Mouse (Mus musculus): ENCODE measurements around the gene Rhou. TPM values are rescaled to one million over a fixed set of nuclear protein-coding genes. Genes with fewer than 3 reads are reported as not detected.

The Rhou gene
- polyA plus RNA-seq, 1 experiment from 2014 or later = 15.7 TPM

- H3K4me3 ChIP-seq (ENCODE audit: low read depth, low read length) = no peak overlapping the region
- 0 out of 2 replicates have a peak, but pooled peaks cover 2% of the 10 kb centered on the region for H3K4me1 ChIP-seq (ENCODE audit: control insufficient read depth, insufficient read depth, low read length)
- H3K9me3 ChIP-seq (ENCODE audit: control insufficient read depth, low read length) = no peaks in the 10 kb centered on the region
- H3K27me3 ChIP-seq (ENCODE audit: control insufficient read depth, insufficient read depth, low read length) = no peaks in the 10 kb centered on the region
- ATAC-seq (ENCODE audit: insufficient read depth, low FRiP score, low TSS enrichment) = no peak
- no peak for DNase-seq (ENCODE audit: low spot score)
- no peak overlapping the region for H3K27ac ChIP-seq (ENCODE audit: low read depth, low read length)
- H3K4me2 ChIP-seq (ENCODE audit: low read depth) = no peak overlapping the region
- WGBS = 77% methylated on average over 9 of the region's 9 CpGs
- H3K36me3 ChIP-seq (ENCODE audit: control insufficient read depth, insufficient read depth, low read length) = no peaks in the 10 kb centered on the region
- no peak overlapping the region for H3K9ac ChIP-seq (ENCODE audit: low read length)
Measured at GRCm38 (mm10) chr8:123696167-123696566, 42.4 kb downstream of the Rhou start.

DNA sequence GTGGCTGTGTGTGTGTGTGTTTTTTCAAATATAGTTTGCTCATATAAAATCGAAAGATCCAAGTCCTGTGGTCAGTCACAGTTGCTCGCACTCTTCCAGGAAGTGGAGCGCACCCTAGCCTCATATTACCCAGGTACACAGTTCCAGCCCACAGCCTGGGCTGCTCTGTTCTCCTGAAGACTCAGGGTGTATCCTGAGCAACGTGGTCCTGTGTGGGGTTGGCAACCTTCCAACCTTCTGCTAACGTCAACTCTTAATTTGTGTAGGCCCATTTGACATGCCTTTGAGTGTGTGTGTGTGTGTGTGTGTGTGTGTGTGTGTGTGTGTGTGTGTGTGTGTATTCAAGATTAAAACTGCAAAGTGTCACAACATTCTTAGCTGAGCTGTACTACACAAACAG, 43.6 kb downstream of the Rhou start:
- Histone ChIP-seq H3K4me1 (ENCODE audit: control insufficient read depth, insufficient read depth, low read length) (0 out of 2 replicates have a peak, but pooled peaks cover 2% of the 10 kb centered on the region), H3K9me3 (ENCODE audit: control insufficient read depth, low read length) (no peaks in the 10 kb centered on the region), H3K27ac (ENCODE audit: low read depth, low read length) (no peak overlapping the region), H3K36me3 (ENCODE audit: control insufficient read depth, insufficient read depth, low read length) (no peaks in the 10 kb centered on the region), H3K27me3 (ENCODE audit: control insufficient read depth, insufficient read depth, low read length) (no peaks in the 10 kb centered on the region), H3K4me3 (ENCODE audit: low read depth, low read length) (no peak overlapping the region), H3K4me2 (ENCODE audit: low read depth) (no peak overlapping the region), H3K9ac (ENCODE audit: low read length) (no peak overlapping the region)
- no peak for DNase-seq (ENCODE audit: low spot score)
- 81% methylated on average over 5 of the region's 5 CpGs for WGBS
- no peak for ATAC-seq (ENCODE audit: insufficient read depth, low FRiP score, low TSS enrichment)

DNA sequence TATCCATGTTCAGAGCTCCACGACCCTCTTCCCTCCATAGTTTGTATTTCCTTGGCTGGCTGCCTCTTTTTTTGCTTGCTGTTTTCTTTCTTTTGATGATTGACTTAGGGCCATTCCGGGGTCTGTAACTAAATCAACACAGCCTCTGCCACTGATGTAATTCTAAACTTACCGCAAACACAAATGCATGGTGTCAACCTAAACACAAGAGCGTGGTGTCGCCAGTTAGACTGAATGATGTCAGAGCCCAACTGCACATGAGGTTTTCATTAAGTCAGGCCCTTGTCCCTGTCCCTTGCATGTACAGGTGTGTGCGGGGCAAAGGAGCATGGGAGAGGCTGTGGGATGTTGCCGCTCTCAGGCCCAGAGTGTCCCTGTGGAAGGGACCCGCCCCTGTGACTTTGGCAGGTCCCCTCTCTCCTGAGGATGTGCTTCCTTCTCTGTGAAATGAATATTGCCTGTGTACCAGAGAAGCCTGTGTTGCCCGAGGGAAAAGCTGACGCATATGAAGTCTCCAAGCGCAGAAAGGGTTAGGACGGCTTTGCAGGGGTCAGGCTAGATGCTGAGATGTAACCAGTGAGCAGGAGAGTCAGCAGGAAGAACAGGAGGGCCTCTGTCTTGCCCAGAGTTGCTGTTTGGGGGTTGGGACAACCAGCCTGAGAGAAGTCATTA, 46.8 kb downstream of the Rhou start:
- Histone ChIP-seq H3K4me1 (ENCODE audit: control insufficient read depth, insufficient read depth, low read length) (0 out of 2 replicates have a peak, but pooled peaks cover 2% of the 10 kb centered on the region), H3K9ac (ENCODE audit: low read length) (no peak overlapping the region), H3K9me3 (ENCODE audit: control insufficient read depth, low read length) (no peaks in the 10 kb centered on the region), H3K36me3 (ENCODE audit: control insufficient read depth, insufficient read depth, low read length) (no peaks in the 10 kb centered on the region), H3K27ac (ENCODE audit: low read depth, low read length) (no peak overlapping the region), H3K27me3 (ENCODE audit: control insufficient read depth, insufficient read depth, low read length) (no peaks in the 10 kb centered on the region), H3K4me3 (ENCODE audit: low read depth, low read length) (no peak overlapping the region), H3K4me2 (ENCODE audit: low read depth) (no peak overlapping the region)
- WGBS = 57% methylated on average over 12 of the region's 12 CpGs
- no peak for ATAC-seq (ENCODE audit: insufficient read depth, low FRiP score, low TSS enrichment)
- no peak for DNase-seq (ENCODE audit: low spot score)

DNA sequence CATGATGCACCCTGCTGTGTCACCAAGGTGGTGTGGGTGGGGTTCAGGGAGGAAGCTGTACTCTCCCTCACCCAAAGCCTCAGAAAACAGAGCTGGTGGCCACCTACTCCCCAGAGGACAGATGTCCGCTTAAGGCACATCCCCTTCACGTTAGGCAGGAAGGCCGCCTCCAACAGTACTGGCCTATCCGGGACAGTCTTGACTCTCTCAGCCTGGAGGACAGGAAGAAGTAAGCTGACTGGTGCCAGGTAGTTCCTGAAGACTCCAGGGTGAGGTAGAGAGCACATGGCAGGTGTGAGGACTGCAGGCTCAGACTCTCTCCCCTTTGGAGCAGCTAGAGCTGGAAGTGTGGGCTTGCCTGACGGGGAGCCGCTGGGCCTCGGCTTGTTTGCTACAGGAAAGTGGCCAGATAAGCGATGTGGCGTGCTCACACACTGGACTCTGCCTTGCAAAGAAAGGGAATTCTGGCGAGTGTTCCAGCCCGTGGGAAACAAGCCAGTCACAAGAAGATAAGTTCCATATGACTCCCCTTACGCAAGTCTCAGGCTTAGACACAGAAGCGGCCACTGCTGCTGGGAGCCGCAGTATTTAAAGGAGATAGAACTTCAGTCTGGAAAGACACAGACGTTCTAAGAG, 48.3 kb downstream of the Rhou start:
- H3K27me3 ChIP-seq (ENCODE audit: control insufficient read depth, insufficient read depth, low read length) = no peaks in the 10 kb centered on the region
- DNase-seq (ENCODE audit: low spot score) = no peak
- H3K4me1 ChIP-seq (ENCODE audit: control insufficient read depth, insufficient read depth, low read length) = 0 out of 2 replicates have a peak, but pooled peaks cover 2% of the 10 kb centered on the region
- no peak overlapping the region for H3K4me2 ChIP-seq (ENCODE audit: low read depth)
- no peak for ATAC-seq (ENCODE audit: insufficient read depth, low FRiP score, low TSS enrichment)
- WGBS = 83% methylated on average over 15 of the region's 15 CpGs
- H3K27ac ChIP-seq (ENCODE audit: low read depth, low read length) = no peak overlapping the region
- H3K36me3 ChIP-seq (ENCODE audit: control insufficient read depth, insufficient read depth, low read length) = no peaks in the 10 kb centered on the region
- H3K4me3 ChIP-seq (ENCODE audit: low read depth, low read length) = no peak overlapping the region
- H3K9ac ChIP-seq (ENCODE audit: low read length) = no peak overlapping the region
- no peaks in the 10 kb centered on the region for H3K9me3 ChIP-seq (ENCODE audit: control insufficient read depth, low read length)

DNA sequence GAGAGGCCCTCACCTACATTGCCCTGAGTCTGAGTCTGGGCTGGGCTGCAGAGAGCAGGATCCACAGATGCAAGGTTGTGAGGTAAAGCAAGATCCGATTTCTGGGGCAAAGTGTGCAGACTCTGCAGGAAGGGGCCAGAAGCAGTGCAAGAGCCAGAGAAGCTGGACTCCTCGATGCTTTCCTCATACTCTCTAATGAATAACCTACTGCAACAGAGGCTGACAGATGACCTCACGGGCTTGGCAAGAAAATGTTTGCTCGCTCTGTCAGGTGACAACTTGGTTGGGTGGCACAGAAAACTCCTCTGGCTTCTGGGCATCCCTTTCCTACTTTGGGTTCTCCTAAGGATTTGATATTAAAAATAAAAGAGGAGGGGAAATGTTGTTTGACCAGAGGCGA, 51.6 kb downstream of the Rhou start:
- WGBS = 86% methylated on average over 5 of the region's 5 CpGs
- Histone ChIP-seq H3K4me1 (ENCODE audit: control insufficient read depth, insufficient read depth, low read length) (0 out of 2 replicates have a peak, but pooled peaks cover 2% of the 10 kb centered on the region), H3K9me3 (ENCODE audit: control insufficient read depth, low read length) (no peaks in the 10 kb centered on the region), H3K27ac (ENCODE audit: low read depth, low read length) (no peak overlapping the region), H3K36me3 (ENCODE audit: control insufficient read depth, insufficient read depth, low read length) (no peaks in the 10 kb centered on the region), H3K27me3 (ENCODE audit: control insufficient read depth, insufficient read depth, low read length) (no peaks in the 10 kb centered on the region), H3K4me3 (ENCODE audit: low read depth, low read length) (no peak overlapping the region), H3K9ac (ENCODE audit: low read length) (no peak overlapping the region), H3K4me2 (ENCODE audit: low read depth) (no peak overlapping the region)
- ATAC-seq (ENCODE audit: insufficient read depth, low FRiP score, low TSS enrichment) (no peak), DNase-seq (ENCODE audit: low spot score) (no peak)

GRCm38 (mm10) chr8:123707137-123707536, 53.4 kb downstream of the Rhou start:
- ATAC-seq (ENCODE audit: insufficient read depth, low FRiP score, low TSS enrichment) (no peak), DNase-seq (ENCODE audit: low spot score) (no peak)
- H3K4me2 ChIP-seq (ENCODE audit: low read depth) = no peak overlapping the region
- H3K9ac ChIP-seq (ENCODE audit: low read length) = no peak overlapping the region
- no peaks in the 10 kb centered on the region for H3K27me3 ChIP-seq (ENCODE audit: control insufficient read depth, insufficient read depth, low read length)
- no peak overlapping the region for H3K27ac ChIP-seq (ENCODE audit: low read depth, low read length)
- H3K4me1 ChIP-seq (ENCODE audit: control insufficient read depth, insufficient read depth, low read length) = no peaks in the 10 kb centered on the region
- no peaks in the 10 kb centered on the region for H3K36me3 ChIP-seq (ENCODE audit: control insufficient read depth, insufficient read depth, low read length)
- H3K9me3 ChIP-seq (ENCODE audit: control insufficient read depth, low read length) = no peaks in the 10 kb centered on the region
- H3K4me3 ChIP-seq (ENCODE audit: low read depth, low read length) = no peak overlapping the region
- 93% methylated on average over 16 of the region's 16 CpGs for WGBS

- ATAC-seq (ENCODE audit: insufficient read depth, low FRiP score, low TSS enrichment) (no peak), DNase-seq (ENCODE audit: low spot score) (no peak)
- Histone ChIP-seq H3K27me3 (ENCODE audit: control insufficient read depth, insufficient read depth, low read length) (no peaks in the 10 kb centered on the region), H3K4me3 (ENCODE audit: low read depth, low read length) (no peak overlapping the region), H3K36me3 (ENCODE audit: control insufficient read depth, insufficient read depth, low read length) (no peaks in the 10 kb centered on the region), H3K4me2 (ENCODE audit: low read depth) (no peak overlapping the region), H3K9me3 (ENCODE audit: control insufficient read depth, low read length) (no peaks in the 10 kb centered on the region), H3K4me1 (ENCODE audit: control insufficient read depth, insufficient read depth, low read length) (no peaks in the 10 kb centered on the region), H3K9ac (ENCODE audit: low read length) (no peak overlapping the region), H3K27ac (ENCODE audit: low read depth, low read length) (no peak overlapping the region)
- WGBS = 78% methylated on average over 8 of the region's 8 CpGs
Measured at GRCm38 (mm10) chr8:123708729-123709128, 55.0 kb downstream of the Rhou start.

DNA sequence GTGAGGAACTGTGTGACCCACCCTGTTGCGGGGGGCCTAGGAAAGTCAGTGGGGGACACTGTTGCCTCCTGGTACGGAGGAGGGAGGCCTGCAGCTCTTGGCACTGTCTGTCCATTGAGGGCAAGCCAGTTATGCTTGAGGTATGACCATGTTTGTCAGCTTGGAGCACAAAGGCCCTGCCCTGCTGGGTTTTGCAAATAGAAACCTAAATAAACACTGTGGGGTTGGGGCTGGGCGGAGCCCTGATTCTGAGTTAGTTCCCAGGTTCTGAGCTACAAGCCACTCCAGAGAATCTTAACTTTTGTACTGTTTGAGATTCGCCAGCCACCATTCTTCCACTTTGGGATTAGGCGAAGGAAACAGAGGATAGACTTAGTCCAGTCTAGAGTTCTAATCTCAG, 56.6 kb downstream of the Rhou start:
- Histone ChIP-seq H3K4me2 (ENCODE audit: low read depth) (no peak overlapping the region), H3K4me1 (ENCODE audit: control insufficient read depth, insufficient read depth, low read length) (no peaks in the 10 kb centered on the region), H3K36me3 (ENCODE audit: control insufficient read depth, insufficient read depth, low read length) (no peaks in the 10 kb centered on the region), H3K9me3 (ENCODE audit: control insufficient read depth, low read length) (no peaks in the 10 kb centered on the region), H3K27me3 (ENCODE audit: control insufficient read depth, insufficient read depth, low read length) (no peaks in the 10 kb centered on the region), H3K9ac (ENCODE audit: low read length) (no peak overlapping the region), H3K4me3 (ENCODE audit: low read depth, low read length) (no peak overlapping the region), H3K27ac (ENCODE audit: low read depth, low read length) (no peak overlapping the region)
- WGBS = 88% methylated on average over 5 of the region's 5 CpGs
- ATAC-seq (ENCODE audit: insufficient read depth, low FRiP score, low TSS enrichment) (no peak), DNase-seq (ENCODE audit: low spot score) (no peak)
